Mouse (Mus musculus) embryo, embryonic 11 days (tissue): ENCODE results near the gene Uri1.

ENCODE experiments used
- DNase-seq: peaks from one replicate; pipeline ENCODE4 v3.0.0-alpha.2; 2015

Uri1 gene

DNA sequence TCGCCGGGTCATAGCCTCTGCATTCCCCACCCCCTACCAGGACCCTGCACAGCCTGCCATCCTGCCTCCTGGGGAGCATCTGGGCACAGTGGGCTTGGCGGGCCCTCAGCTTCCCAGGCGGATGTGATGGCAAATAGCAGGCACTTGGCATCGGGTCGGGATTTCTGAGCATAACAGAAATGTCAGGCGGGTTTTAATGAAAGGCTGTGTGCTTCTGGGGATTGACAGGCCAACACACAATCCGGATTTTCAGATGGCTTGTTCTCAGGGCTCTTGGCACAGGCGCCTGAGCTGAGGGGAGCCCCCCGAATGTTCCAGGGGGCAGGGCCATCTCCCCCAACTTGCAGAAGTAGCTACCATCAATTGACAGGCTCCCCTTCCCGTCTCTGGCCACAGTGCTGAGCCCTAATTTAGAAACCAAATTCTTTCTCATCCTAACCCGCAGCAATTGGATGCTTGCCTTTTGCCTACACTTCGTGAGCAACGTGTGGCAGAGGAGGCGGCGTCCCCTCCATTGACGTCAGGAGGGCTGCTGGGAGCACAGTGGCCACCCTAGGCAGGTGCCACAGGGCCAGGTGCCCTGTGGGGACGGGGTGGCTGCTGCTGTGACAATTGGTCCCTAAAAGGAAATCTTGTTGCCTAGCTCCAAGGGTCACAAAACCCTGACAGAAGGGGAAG is 106.5 kb downstream of the Uri1 start:
- no peak for DNase-seq

DNA sequence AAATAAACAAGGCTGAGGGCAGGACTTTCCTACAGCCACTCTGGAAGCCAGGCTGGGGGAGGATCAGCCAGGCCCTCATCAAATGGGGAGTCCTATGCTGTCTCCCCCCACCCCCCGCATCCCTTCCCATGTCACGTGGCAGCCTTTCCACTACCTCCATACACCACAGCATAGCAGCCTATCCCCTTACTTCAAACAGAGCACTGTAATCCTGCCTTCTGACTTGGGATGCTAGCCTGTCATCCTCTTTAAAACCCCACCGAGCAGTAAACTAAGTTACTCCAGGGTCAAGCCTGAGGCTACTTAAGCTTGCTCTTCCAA is 111.6 kb downstream of the Uri1 start:
- DNase-seq, result peak; percentile 40

DNA sequence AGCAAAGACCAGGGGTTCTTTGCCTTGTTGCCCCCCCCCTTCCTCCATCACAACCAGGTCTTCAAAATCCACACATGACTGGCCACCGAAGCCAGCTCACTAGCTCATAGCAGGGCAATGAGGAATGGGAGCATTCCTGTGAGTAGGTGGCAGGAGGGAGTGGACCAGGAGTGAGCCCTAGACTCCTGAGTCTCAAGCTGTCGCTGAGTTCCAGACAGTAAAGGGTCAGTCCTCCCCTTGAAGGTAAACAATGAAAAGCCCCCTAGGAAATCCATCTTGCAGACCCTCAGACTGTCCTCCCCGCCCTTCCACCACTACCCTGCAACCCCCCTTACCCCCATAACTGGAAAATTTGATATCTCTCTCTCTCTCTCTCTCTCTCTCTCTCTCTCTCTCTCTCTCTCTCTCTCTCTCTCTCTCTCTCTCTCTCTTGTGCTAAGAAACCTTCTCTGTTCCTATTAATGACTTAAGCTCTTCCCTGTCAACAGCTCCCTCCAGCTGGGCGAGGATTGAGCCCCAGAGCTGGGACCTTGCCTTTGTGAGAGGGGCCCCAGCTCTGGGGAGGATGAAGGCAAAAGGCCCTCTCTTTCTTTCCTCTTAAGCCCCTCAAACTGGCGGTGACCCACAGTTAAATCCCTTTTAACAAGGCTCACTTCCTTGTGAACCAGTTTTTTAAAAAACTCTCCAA is 112.1 kb downstream of the Uri1 start:
- DNase-seq, result no peak

DNA sequence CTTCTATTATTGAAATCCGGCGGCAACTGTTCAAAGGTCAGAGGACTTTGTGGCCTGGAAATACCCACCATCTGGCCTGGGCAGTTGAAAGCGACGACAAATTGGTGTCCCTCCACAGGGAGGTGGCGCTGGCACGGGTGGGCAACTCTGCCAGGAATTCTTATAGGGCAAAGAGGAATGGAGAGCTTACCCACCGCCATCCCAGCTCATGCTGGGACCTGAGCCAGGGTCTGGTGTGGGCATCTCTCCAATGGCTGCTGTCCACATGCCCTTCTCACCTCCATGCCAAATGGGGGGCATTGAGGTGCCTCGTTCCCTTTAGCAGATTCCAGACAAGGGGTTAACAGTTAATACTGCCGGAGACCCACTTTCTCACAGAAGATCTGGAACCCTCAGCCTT is 113.2 kb downstream of the Uri1 start:
- DNase-seq, result no peak
